Mouse (Mus musculus) heart, postnatal 14 days (tissue): Measurements from ENCODE around the gene Nabp1. TPM values are rescaled to one million over a fixed set of nuclear protein-coding genes. Genes with fewer than 3 reads are reported as not detected.

Experiments used
- DNase-seq, 2 experiments: peaks; one replicate each; pipeline ENCODE4 v3.0.0; 2021 to 2022
- intact Hi-C: fragments of 180-260 bp; cut with DNase I; formaldehyde crosslinking; loops from one replicate; pipeline ENCODE4 v1.15.1; 2025
- total RNA-seq, 2 experiments: library from RNA; stranded (reverse); gene quantifications; 2 replicates each; pipeline ENCODE4 v1.2.3; 2021

Nabp1 gene
- total RNA-seq, 2 experiments from 2014 or later, result 41.5 to 43.0 TPM

GRCm38 (mm10) chr1:51493592-51494307 lies 15.5 kb upstream of the Nabp1 start:
- DNase-seq, result no peak
- intact Hi-C loops, result no loop called here

- DNase-seq, result no peak
These were observed 8.1 kb upstream of the Nabp1 start for GRCm38 (mm10) chr1:51486291-51486690.

GRCm38 (mm10) chr1:51480386-51480785 lies 2.2 kb upstream of the Nabp1 start:
- DNase-seq, result peak; percentile 4 to 10
- intact Hi-C loops, result no loop called here

More at GRCm38 (mm10) chr1:51486291-51486690, 8.1 kb upstream of the Nabp1 start:
- intact Hi-C loops, result no loop called here

GRCm38 (mm10) chr1:51479691-51480090 lies 1.5 kb upstream of the Nabp1 start:
- intact Hi-C loops, result loop anchor here (5.0 to 10.0 kb wide), 2 partner anchors 53 to 635 kb away; partner anchors contain the start of gene Stat1

GRCm38 (mm10) chr1:51479027-51479329 lies 753 bp upstream of the Nabp1 start:
- intact Hi-C loops, result loop anchor here (5.0 to 10.0 kb wide), 2 partner anchors 53 to 636 kb away; partner anchors contain the start of gene Stat1

More at GRCm38 (mm10) chr1:51479691-51480090, 1.5 kb upstream of the Nabp1 start:
- no peak for DNase-seq

GRCm38 (mm10) chr1:51477656-51478081 lies 556 bp downstream of the Nabp1 start:
- DNase-seq, result peak; percentile 44 to 57
- intact Hi-C loops, result loop anchor here (5.0 to 10.0 kb wide), 2 partner anchors 55 to 637 kb away; partner anchors contain the start of gene Stat1

More at GRCm38 (mm10) chr1:51479027-51479329, 753 bp upstream of the Nabp1 start:
- no peak for DNase-seq

- DNase-seq, result no peak
- intact Hi-C loops, result loop anchor here (5.0 to 10.0 kb wide), 2 partner anchors 56 to 638 kb away; partner anchors contain the start of gene Stat1
These were observed 1.8 kb downstream of the Nabp1 start for GRCm38 (mm10) chr1:51476405-51476804.

GRCm38 (mm10) chr1:51468077-51468476 lies 10.1 kb downstream of the Nabp1 start:
- intact Hi-C loops, result loop anchor here (5.0 kb wide), 1 partner anchor 89 kb away; no protein-coding TSS in a partner anchor
- no peak for DNase-seq

GRCm38 (mm10) chr1:51467181-51467580 lies 11.0 kb downstream of the Nabp1 start:
- intact Hi-C loops, result loop anchor here (2.0 to 5.0 kb wide), 2 partner anchors 90 to 130 kb away; no protein-coding TSS in a partner anchor
- DNase-seq, result no peak

- peak in 1 of 2 experiments; percentile 37 for DNase-seq
- intact Hi-C loops, result loop anchor here (2.0 to 5.0 kb wide), 2 partner anchors 91 to 130 kb away; no protein-coding TSS in a partner anchor
These were observed 11.8 kb downstream of the Nabp1 start for GRCm38 (mm10) chr1:51466385-51466784.

GRCm38 (mm10) chr1:51465285-51465684 lies 12.9 kb downstream of the Nabp1 start:
- intact Hi-C loops, result loop anchor here (5.0 kb wide), 1 partner anchor 92 kb away; no protein-coding TSS in a partner anchor
- DNase-seq, result peak in 1 of 2 experiments; percentile 14

- no peak for DNase-seq
- intact Hi-C loops, result no loop called here
These were observed 15.2 kb downstream of the Nabp1 start for GRCm38 (mm10) chr1:51463038-51463437.

- intact Hi-C loops, result loop anchor here (1.0 to 10.0 kb wide), 2 partner anchors 138 to 494 kb away; no protein-coding TSS in a partner anchor
- DNase-seq, result peak; percentile 18 to 76
These were observed 19.3 kb downstream of the Nabp1 start for GRCm38 (mm10) chr1:51458731-51459450.

- intact Hi-C loops, result loop anchor here (10.0 kb wide), 1 partner anchor 493 kb away; no protein-coding TSS in a partner anchor
- no peak for DNase-seq
These were observed 20.1 kb downstream of the Nabp1 start for GRCm38 (mm10) chr1:51458089-51458488.

GRCm38 (mm10) chr1:51457249-51457648 lies 21.0 kb downstream of the Nabp1 start:
- intact Hi-C loops, result loop anchor here (10.0 kb wide), 1 partner anchor 492 kb away; no protein-coding TSS in a partner anchor
- no peak for DNase-seq

GRCm38 (mm10) chr1:51448789-51449188 lies 29.4 kb downstream of the Nabp1 start:
- no peak for DNase-seq
- intact Hi-C loops, result no loop called here

- DNase-seq, result peak in 1 of 2 experiments; percentile 9
- intact Hi-C loops, result no loop called here
These were observed 32.3 kb downstream of the Nabp1 start for GRCm38 (mm10) chr1:51445854-51446460.

GRCm38 (mm10) chr1:51445161-51445853 lies 32.9 kb downstream of the Nabp1 start:
- DNase-seq, result no peak
- intact Hi-C loops, result no loop called here

- intact Hi-C loops, result no loop called here
- DNase-seq, result no peak
These were observed 48.5 kb downstream of the Nabp1 start for GRCm38 (mm10) chr1:51429775-51430174.

- intact Hi-C loops, result no loop called here
- DNase-seq, result no peak
These were observed 51.9 kb downstream of the Nabp1 start for GRCm38 (mm10) chr1:51426298-51426697.
